Mouse (Mus musculus): ENCODE data around the gene Ccna2. TPM values are rescaled to one million over a fixed set of nuclear protein-coding genes. Genes with fewer than 3 reads are reported as not detected.

Ccna2 gene
- polyA plus RNA-seq, 1 experiment from 2014 or later, result 194 TPM

DNA sequence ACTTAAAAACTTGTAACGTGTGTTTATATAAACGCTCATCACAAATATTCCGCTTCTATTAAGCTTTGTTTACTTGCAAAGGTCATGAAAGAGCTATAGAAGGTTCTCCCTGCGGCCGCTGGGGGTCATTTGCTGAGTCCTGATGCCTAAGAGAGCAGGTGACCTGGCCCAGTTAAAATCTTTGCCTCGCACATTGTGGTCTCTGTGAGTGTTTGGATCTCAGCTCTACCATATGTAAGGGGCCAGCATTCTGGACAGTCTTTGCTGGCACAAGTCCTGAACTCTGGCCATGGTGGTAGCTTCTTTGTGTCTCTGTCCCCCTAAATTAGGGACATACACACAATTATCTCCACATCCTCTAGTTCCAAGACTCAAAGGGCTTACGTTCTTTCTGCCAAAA is 39.2 kb downstream of the Ccna2 start:
- H3K9me3 ChIP-seq (replicated peaks), result no peaks in the 10 kb centered on the region; the same call in 1 of the 2 replicates
- H3K27me3 ChIP-seq (replicated peaks), result no peaks in the 10 kb centered on the region
- no peak overlapping the region for H3K4me3 ChIP-seq
- H3K36me3 ChIP-seq, result no peaks in the 10 kb centered on the region
- H3K4me1 ChIP-seq (replicated peaks), result peaks cover 19% of the 10 kb centered on the region; the same call in 1 of the 2 replicates
- H3K4me2 ChIP-seq, result no peak overlapping the region
- ATAC-seq (ENCODE audit: insufficient number of reproducible peaks, low FRiP score), result no peak
- H3K27ac ChIP-seq (ENCODE audit: poor library complexity, severe bottlenecking), result no peak overlapping the region
- 51% methylated on average over 7 of the region's 7 CpGs for WGBS
- H3K9ac ChIP-seq, result no peak overlapping the region

DNA sequence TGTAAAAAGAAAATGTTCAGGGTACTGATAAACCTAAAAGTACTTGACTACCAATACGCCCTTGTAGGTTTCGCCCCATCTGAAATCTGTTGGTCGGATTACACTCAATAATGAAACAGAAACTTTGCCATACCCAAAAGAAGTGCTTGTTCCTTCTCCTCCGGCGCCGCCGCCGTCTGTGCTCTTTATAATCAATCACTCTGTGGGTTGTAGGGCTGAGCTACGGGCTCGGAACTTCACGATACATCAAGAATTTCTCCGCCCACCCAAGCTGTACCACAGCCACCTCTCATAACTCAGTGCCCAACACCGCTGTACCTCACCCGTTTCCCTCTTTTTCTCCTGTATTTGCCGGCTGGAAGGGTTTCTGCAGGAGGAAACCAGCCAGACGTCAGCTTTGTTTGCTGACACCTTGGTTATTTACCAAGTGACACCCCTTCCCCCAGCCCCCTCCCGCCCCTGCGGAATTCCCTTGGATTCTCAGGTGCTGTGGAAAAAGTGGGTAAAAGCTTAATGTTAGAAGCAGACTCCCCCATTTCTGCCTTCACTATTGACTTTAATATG is 39.9 kb downstream of the Ccna2 start:
- H3K27me3 ChIP-seq (replicated peaks), result no peaks in the 10 kb centered on the region
- 7% methylated on average over 18 of the region's 18 CpGs for WGBS
- ATAC-seq (ENCODE audit: insufficient number of reproducible peaks, low FRiP score), result no peak
- H3K9me3 ChIP-seq (replicated peaks), result no peaks in the 10 kb centered on the region; the same call in 1 of the 2 replicates
- H3K27ac ChIP-seq (ENCODE audit: poor library complexity, severe bottlenecking), result no peak overlapping the region
- peak overlapping the region; percentile 37 for H3K4me3 ChIP-seq
- peaks cover 19% of the 10 kb centered on the region; the same call in 1 of the 2 replicates for H3K4me1 ChIP-seq (replicated peaks)
- peak overlapping the region; percentile 53; the same call in 1 of the 2 replicates for H3K9ac ChIP-seq
- H3K4me2 ChIP-seq, result peak overlapping the region; percentile 70
- no peaks in the 10 kb centered on the region for H3K36me3 ChIP-seq

- ATAC-seq (ENCODE audit: insufficient number of reproducible peaks, low FRiP score), result no peak
- Histone ChIP-seq H3K27me3 (replicated peaks) (no peaks in the 10 kb centered on the region), H3K27ac (ENCODE audit: poor library complexity, severe bottlenecking) (0 out of 2 replicates have a peak overlapping the region, but pooled peaks have one; percentile 28), H3K9ac (no peak overlapping the region), H3K4me3 (no peak overlapping the region), H3K4me1 (replicated peaks) (peaks cover 19% of the 10 kb centered on the region; the same call in 1 of the 2 replicates), H3K36me3 (no peaks in the 10 kb centered on the region), H3K9me3 (replicated peaks) (no peaks in the 10 kb centered on the region; the same call in 1 of the 2 replicates), H3K4me2 (no peak overlapping the region)
- WGBS, result 39% methylated on average over 2 of the region's 2 CpGs
These were observed 40.7 kb downstream of the Ccna2 start for GRCm38 (mm10) chr3:36531242-36531641.

- Histone ChIP-seq H3K9ac (no peak overlapping the region), H3K4me1 (replicated peaks) (peaks cover 19% of the 10 kb centered on the region; the same call in 1 of the 2 replicates), H3K36me3 (no peaks in the 10 kb centered on the region), H3K9me3 (replicated peaks) (no peaks in the 10 kb centered on the region; the same call in 1 of the 2 replicates), H3K27ac (ENCODE audit: poor library complexity, severe bottlenecking) (peak overlapping the region; percentile 28; the same call in 1 of the 2 replicates), H3K27me3 (replicated peaks) (no peaks in the 10 kb centered on the region), H3K4me3 (no peak overlapping the region), H3K4me2 (no peak overlapping the region)
- no peak for ATAC-seq (ENCODE audit: insufficient number of reproducible peaks, low FRiP score)
- WGBS, result 36% methylated on average over 5 of the region's 5 CpGs
These were observed 41.2 kb downstream of the Ccna2 start for GRCm38 (mm10) chr3:36530781-36531180.

DNA sequence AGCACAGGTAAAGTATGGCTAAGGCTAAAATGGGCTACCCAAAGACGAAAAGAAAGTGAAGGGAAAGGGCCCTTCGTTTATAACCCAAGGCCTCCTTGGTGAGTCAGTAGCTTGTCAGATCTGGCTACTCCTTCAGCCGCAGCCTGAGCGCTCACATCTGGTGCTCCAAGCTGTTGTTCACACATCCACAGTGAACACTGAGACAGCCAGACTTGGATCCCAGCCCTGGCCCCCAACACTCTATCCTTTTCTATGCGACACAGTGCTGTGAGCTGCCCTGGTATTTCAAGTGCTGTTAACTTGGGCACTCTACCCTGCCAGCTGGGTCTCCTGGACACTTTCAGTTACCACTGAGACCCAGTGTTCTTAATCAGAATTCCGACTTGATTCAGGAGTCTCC is 41.6 kb downstream of the Ccna2 start:
- Histone ChIP-seq H3K27me3 (replicated peaks) (no peaks in the 10 kb centered on the region), H3K4me2 (no peak overlapping the region), H3K27ac (ENCODE audit: poor library complexity, severe bottlenecking) (peak overlapping the region; percentile 28; the same call in 1 of the 2 replicates), H3K4me1 (replicated peaks) (peaks cover 19% of the 10 kb centered on the region; the same call in 1 of the 2 replicates), H3K9ac (no peak overlapping the region), H3K36me3 (no peaks in the 10 kb centered on the region), H3K4me3 (no peak overlapping the region), H3K9me3 (replicated peaks) (no peaks in the 10 kb centered on the region; the same call in 1 of the 2 replicates)
- 44% methylated on average over 6 of the region's 6 CpGs for WGBS
- 0 out of 2 replicates have a peak, but pooled peaks have one; percentile 33 for ATAC-seq (ENCODE audit: insufficient number of reproducible peaks, low FRiP score)

- WGBS, result 40% methylated on average over 3 of the region's 3 CpGs
These were observed 47.5 kb downstream of the Ccna2 start for GRCm38 (mm10) chr3:36524466-36524865.

GRCm38 (mm10) chr3:36522137-36522536 is 49.8 kb downstream of the Ccna2 start:
- peaks cover 36% of the 10 kb centered on the region for H3K27me3 ChIP-seq (replicated peaks)
- H3K4me3 ChIP-seq, result no peak overlapping the region
- no peak overlapping the region for H3K9ac ChIP-seq
- H3K4me2 ChIP-seq, result no peak overlapping the region
- H3K27ac ChIP-seq (ENCODE audit: poor library complexity, severe bottlenecking), result no peak overlapping the region
- peaks cover 14% of the 10 kb centered on the region for H3K4me1 ChIP-seq (replicated peaks)
- no peak for ATAC-seq (ENCODE audit: insufficient number of reproducible peaks, low FRiP score)
- H3K36me3 ChIP-seq, result no peaks in the 10 kb centered on the region
- 11% methylated on average over 4 of the region's 4 CpGs for WGBS
- no peaks in the 10 kb centered on the region for H3K9me3 ChIP-seq (replicated peaks)

More at GRCm38 (mm10) chr3:36524466-36524865, 47.5 kb downstream of the Ccna2 start:
- Histone ChIP-seq H3K36me3 (no peaks in the 10 kb centered on the region), H3K4me1 (replicated peaks) (peaks cover 14% of the 10 kb centered on the region), H3K4me2 (no peak overlapping the region), H3K4me3 (no peak overlapping the region), H3K27ac (ENCODE audit: poor library complexity, severe bottlenecking) (no peak overlapping the region), H3K9ac (no peak overlapping the region), H3K27me3 (replicated peaks) (peaks cover 29% of the 10 kb centered on the region), H3K9me3 (replicated peaks) (no peaks in the 10 kb centered on the region; the same call in 1 of the 2 replicates)
- ATAC-seq (ENCODE audit: insufficient number of reproducible peaks, low FRiP score), result peak; percentile 29; the same call in 1 of the 2 replicates

DNA sequence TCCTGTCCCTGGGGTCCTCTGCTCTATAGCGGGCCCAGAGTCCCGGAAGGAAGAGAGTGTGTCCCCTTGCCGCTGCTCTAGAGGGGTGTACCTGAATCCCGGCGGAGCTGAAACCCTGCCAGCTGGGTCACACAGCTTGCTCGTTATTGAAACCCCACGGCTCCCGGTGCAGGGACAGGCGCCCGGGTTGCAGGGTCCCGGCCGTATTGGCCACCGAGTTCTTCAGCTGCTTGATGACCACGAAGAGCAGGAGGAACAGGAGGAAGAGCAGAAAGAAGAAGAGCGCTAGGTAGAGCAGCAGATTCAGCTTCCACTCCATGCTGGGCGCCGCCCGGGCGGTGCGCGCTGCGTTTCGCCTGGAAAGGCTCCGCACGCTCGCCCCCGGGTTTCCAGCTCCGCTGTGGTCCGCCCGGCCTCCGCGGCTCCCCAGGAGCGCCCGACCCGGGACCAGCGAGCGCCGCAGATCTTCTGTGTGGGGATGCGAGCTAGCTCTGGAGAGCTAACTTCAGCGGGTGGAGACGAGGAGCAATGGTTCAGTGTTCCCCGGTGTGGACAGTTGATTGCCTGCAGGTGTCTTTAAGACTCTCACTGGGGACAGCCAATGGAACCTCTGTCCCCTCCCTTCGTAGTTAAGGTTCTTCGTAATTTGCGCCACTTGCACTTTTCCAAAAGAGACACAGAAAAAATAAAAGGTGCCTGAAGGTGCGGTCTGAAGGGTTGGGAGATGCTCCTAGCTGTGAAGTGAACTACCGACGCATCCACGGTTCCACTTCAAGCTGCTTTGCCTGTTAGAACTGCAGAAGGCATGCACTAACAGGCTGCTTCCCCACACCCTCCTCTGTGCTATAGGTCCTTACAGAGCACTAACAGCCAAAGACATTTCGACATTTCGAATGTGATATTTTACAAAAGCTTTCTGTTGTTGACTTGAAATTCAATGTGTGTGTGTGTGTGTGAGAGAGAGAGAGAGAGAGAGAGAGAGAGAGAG is 50.6 kb downstream of the Ccna2 start, which contains the start of gene Gm11549:
Gene Gm11549 (minus strand): TSS at position 741 of the 988 bp plus-strand sequence.
- Histone ChIP-seq H3K36me3 (no peaks in the 10 kb centered on the region), H3K4me2 (peak within 1 kb of the TSS; percentile 98), H3K9ac (peak within 1 kb of the TSS; percentile 65), H3K27ac (ENCODE audit: poor library complexity, severe bottlenecking) (no peak within 1 kb of the TSS), H3K27me3 (replicated peaks) (peaks cover 36% of the 10 kb centered on the region), H3K4me1 (replicated peaks) (peaks cover 14% of the 10 kb centered on the region), H3K4me3 (peak within 1 kb of the TSS; percentile 59), H3K9me3 (replicated peaks) (no peaks in the 10 kb centered on the region)
- no peak for ATAC-seq (ENCODE audit: insufficient number of reproducible peaks, low FRiP score)
- WGBS, result under 1% methylated on average over 51 of the region's 51 CpGs

- Histone ChIP-seq H3K27me3 (replicated peaks) (peaks cover 22% of the 10 kb centered on the region), H3K4me1 (replicated peaks) (peaks cover 5% of the 10 kb centered on the region; the same call in 1 of the 2 replicates), H3K27ac (ENCODE audit: poor library complexity, severe bottlenecking) (no peak overlapping the region), H3K4me2 (no peak overlapping the region), H3K36me3 (no peaks in the 10 kb centered on the region), H3K9me3 (replicated peaks) (no peaks in the 10 kb centered on the region), H3K4me3 (no peak overlapping the region), H3K9ac (no peak overlapping the region)
- no peak for ATAC-seq (ENCODE audit: insufficient number of reproducible peaks, low FRiP score)
- WGBS, result 81% methylated on average over 9 of the region's 9 CpGs
These were observed 55.8 kb downstream of the Ccna2 start for GRCm38 (mm10) chr3:36516196-36516595.
